Comparison of ENCODE assay signal across 10 mouse cellular contexts in the genomic region with DNA sequence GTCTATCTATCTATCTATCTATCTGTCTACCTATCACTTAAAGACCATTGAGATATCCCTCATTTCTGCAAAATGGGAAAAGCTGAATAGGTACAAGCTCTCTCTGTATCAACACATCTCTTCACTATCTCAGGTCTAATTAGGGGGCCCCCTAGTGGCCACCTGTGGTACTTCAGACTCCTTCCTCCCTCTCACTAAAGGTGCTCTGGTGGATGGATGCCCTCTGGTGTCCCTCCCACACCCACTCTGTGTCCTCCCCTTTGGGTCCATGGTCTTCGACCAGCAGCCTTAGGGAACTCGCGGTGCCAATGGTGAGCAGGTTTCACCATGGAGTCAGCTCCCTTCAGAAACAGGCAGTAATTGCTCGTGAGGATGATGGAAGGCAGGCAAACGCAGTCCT. TPM values are rescaled to one million over a fixed set of nuclear protein-coding genes. Genes with fewer than 3 reads are reported as not detected.
DNase-seq lines count a peak whose midpoint lies in the region; ATAC-seq and TF ChIP-seq lines count a peak whose summit lies in the region.
"Had no signal": no experiment of that assay in that cellular context is flagged by ENCODE, and none has a peak within 500 bp of the region (broad histone marks: within the 10 kb centered on the region; RNA-seq: fewer than 3 reads in every experiment).

No protein-coding gene starts in this region.

- H3K9ac ChIP-seq in lung, embryonic 14.5 days, result no peak overlapping the region

- WGBS in lung, embryonic 14.5 days, result 51% methylated on average over 5 of the region's 5 CpGs

- ATAC-seq in CD4-positive, CD25-positive, alpha-beta regulatory T cell, adult 4 months, result no peak
- no peak for ATAC-seq in lung, embryonic 14.5 days (ENCODE audit: insufficient read depth)

- TF ChIP-seq CTCF in lung, embryonic 14.5 days (IDR thresholded peaks at IDR 0.05; ENCODE audit: low read depth), result peak; percentile 69

- no peaks in the 10 kb centered on the region; the same call in 1 of the 2 replicates for H3K4me1 ChIP-seq in lung, embryonic 14.5 days (ENCODE audit: insufficient read depth)

- H3K36me3 ChIP-seq in lung, embryonic 14.5 days (ENCODE audit: insufficient read depth), result no peaks in the 10 kb centered on the region

- DNase-seq in CD4-positive, CD25-positive, alpha-beta regulatory T cell, adult 2 months (ENCODE audit: low read depth, low spot score), result peak; percentile 79
- peak; percentile 65 for DNase-seq in left cerebral cortex, postnatal 4 days
- no peak for DNase-seq in left cerebral cortex, postnatal 36 days (ENCODE audit: low spot score in 2 of 2)
- peak; percentile 63 for DNase-seq in c-Kit-negative CD71-positive TER-119-positive erythroid progenitor cells, embryonic 14.5 days (ENCODE audit: low read depth, low spot score)
- DNase-seq in frontal cortex, postnatal 25 days (ENCODE audit: low spot score in 2 of 2), result peak; percentile 43 to 47
- peak; percentile 60 for DNase-seq in lung, embryonic 14.5 days
- DNase-seq in spleen, postnatal 36 days (ENCODE audit: low spot score in 2 of 2), result peak; percentile 57 to 66

- intact Hi-C loops in left cerebral cortex, postnatal 4 days (cut with DNase I), result loop anchor here (10.0 kb wide), 1 partner anchor 86 kb away; a partner anchor contains a TSS
- intact Hi-C loops in left cerebral cortex, postnatal 36 days (cut with DNase I), result loop anchor here (10.0 kb wide), 2 partner anchors 176 to 236 kb away; no protein-coding TSS in a partner anchor

- no peaks in the 10 kb centered on the region for H3K27me3 ChIP-seq in lung, embryonic 14.5 days (ENCODE audit: insufficient read depth, low read length)

- H3K4me3 ChIP-seq in lung, embryonic 14.5 days (ENCODE audit: low read depth, low read length), result no peak overlapping the region
- H3K4me3 ChIP-seq: myocyte had no signal

- no peak overlapping the region for H3K27ac ChIP-seq in lung, embryonic 14.5 days (ENCODE audit: low read depth)

- H3K9me3 ChIP-seq in lung, embryonic 14.5 days (ENCODE audit: low read depth, low read length), result no peaks in the 10 kb centered on the region

- H3K4me2 ChIP-seq in lung, embryonic 14.5 days, result no peak overlapping the region

RNA-seq across cellular contexts. Expression of a gene that starts 7.1 kb away (rescaled TPM):
- polyA plus RNA-seq in CD4-positive, CD25-positive, alpha-beta regulatory T cell, adult 4 months (2017; shearing (Covaris generic)), result 1 to 10 TPM; 4.7 to 6.1 TPM
- total RNA-seq in left cerebral cortex, postnatal 4 days (2021), result 1 to 10 TPM; 5.6 to 6.1 TPM
- total RNA-seq in left cerebral cortex, postnatal 36 days (2021), result 1 to 10 TPM; 4.7 to 6.7 TPM
- polyA plus RNA-seq in lung, embryonic 14.5 days (2014; fragmentation: Nextera tagmentation; extraction: Ambion mirVana), result 0.57 and 0.78 TPM in 2 replicates
- total RNA-seq: hematopoietic stem cell, adult 5-6 weeks had no signal

Comparison
In these comparisons a context has a peak if more than half of its experiments do, and no peak if none do; other contexts are left out.
1. DNase-seq: peak in CD4-positive, CD25-positive, alpha-beta regulatory T cell, adult 2 months (single experiment), left cerebral cortex, postnatal 4 days (single experiment), c-Kit-negative CD71-positive TER-119-positive erythroid progenitor cells, embryonic 14.5 days (single experiment), frontal cortex, postnatal 25 days (2 of 2), lung, embryonic 14.5 days (single experiment) and spleen, postnatal 36 days (2 of 2); none in left cerebral cortex, postnatal 36 days (0 of 2).